Mouse (Mus musculus) heart, postnatal 4 days (tissue): Measurements from ENCODE around the gene Shroom2. TPM values are rescaled to one million over a fixed set of nuclear protein-coding genes. Genes with fewer than 3 reads are reported as not detected.

Source experiments
- total RNA-seq, 2 experiments: library from RNA; stranded (reverse); gene quantifications; 2 replicates each; pipeline ENCODE4 v1.2.3; 2021

Shroom2 gene
- total RNA-seq, 2 experiments from 2014 or later = 10.3 to 12.7 TPM

Other genes with a start within 250 kb of the Shroom2 start
- gene Cldn34a, start 206.1 kb downstream of the Shroom2 start, total RNA-seq = not detected
- not detected for gene Gpr143, start 12.5 kb upstream of the Shroom2 start, total RNA-seq
- under 1 TPM; 0.43 to 0.60 TPM for gene Usp51, start 237.0 kb upstream of the Shroom2 start, total RNA-seq